Mouse (Mus musculus): ENCODE data around the gene Tmeff1.

GRCm38 (mm10) chr4:48684593-48685187 is 99.7 kb downstream of the Tmeff1 start:
- TF ChIP-seq CTCF (IDR thresholded peaks at IDR 0.05; ENCODE audit: extremely low read depth, insufficient read depth, insufficient read length, insufficient replicate concordance), result no peak
- no peak for TF ChIP-seq POLR2A (IDR thresholded peaks at IDR 0.05; ENCODE audit: low read depth, low read length)
